Mouse (Mus musculus) midbrain, embryonic 16.5 days (tissue): ENCODE data around the gene Zfp980. TPM values are rescaled to one million over a fixed set of nuclear protein-coding genes. Genes with fewer than 3 reads are reported as not detected.
"Not testable (repeated sequence)": the region's sequence is repeated elsewhere in the genome, so short reads cannot be mapped to it uniquely, and the experiment has no call there.

Experiments used
- ATAC-seq: fragments of 200-750 bp; cut with Nextera tagmentation; 2 replicates; pipeline ENCODE4 v1.8.0; 2017; ENCODE audit warnings: moderate TSS enrichment
- H3K27ac ChIP-seq: fragments of 300-500 bp; sonication (generic); 2 replicates; pipeline ENCODE4 v1.5.1; 2014; ENCODE audit warnings: mild to moderate bottlenecking, low read length, mixed read lengths
- H3K27me3 ChIP-seq: fragments of 300-500 bp; sonication (generic); 2 replicates; pipeline ENCODE4 v1.6.1; 2014; ENCODE audit warnings: low read depth, low read length, mixed read lengths; ENCODE audit not compliant: control insufficient read depth, insufficient read depth
- H3K36me3 ChIP-seq: fragments of 300-500 bp; sonication (generic); 2 replicates; pipeline ENCODE4 v1.6.1; 2014; ENCODE audit warnings: mild to moderate bottlenecking, low read length, moderate library complexity, mixed read lengths; ENCODE audit not compliant: control insufficient read depth, insufficient read depth
- H3K4me1 ChIP-seq: fragments of 300-500 bp; sonication (generic); 2 replicates; pipeline ENCODE4 v1.6.1; 2014; ENCODE audit warnings: mild to moderate bottlenecking, low read length, mixed read lengths; ENCODE audit not compliant: control insufficient read depth, insufficient read depth
- H3K4me2 ChIP-seq: fragments of 300-500 bp; sonication (generic); 2 replicates; pipeline ENCODE4 v1.6.1; 2014; ENCODE audit warnings: mild to moderate bottlenecking, low read length, mixed read lengths
- H3K4me3 ChIP-seq: fragments of 300-500 bp; sonication (generic); 2 replicates; pipeline ENCODE4 v1.5.1; 2014; ENCODE audit warnings: low read depth, mild to moderate bottlenecking, low read length, moderate library complexity, mixed read lengths
- H3K9ac ChIP-seq: fragments of 300-500 bp; sonication (generic); 2 replicates; pipeline ENCODE4 v1.6.1; 2014; ENCODE audit warnings: low read depth, low read length, mixed read lengths
- H3K9me3 ChIP-seq: fragments of 300-500 bp; sonication (generic); replicated peaks from 2 replicates; pipeline ENCODE4 v1.6.1; 2014; ENCODE audit warnings: mild to moderate bottlenecking, low read length, mixed read lengths; ENCODE audit not compliant: control insufficient read depth, poor library complexity, severe bottlenecking
- WGBS: fragments of 180-500 bp; shearing (Covaris S2); extraction: QIAGEN DNeasy Blood & Tissue Kit; methylation state at CpG from one replicate; pipeline ENCODE4 v1.1.7; 2014; 5-methylcytosine and 5-hydroxymethylcytosine counted together
- polyA plus RNA-seq: library from polyadenylated mRNA; unstranded; fragments of >200 nt; fragmentation: Nextera tagmentation; extraction: Ambion mirVana; gene quantifications from 2 replicates; pipeline ENCODE4 v1.2.1, GENCODE M21; 2015

The Zfp980 gene
- polyA plus RNA-seq = not detected in 2 replicates

GRCm38 (mm10) chr4:145670385-145670784, at the start of gene Zfp980:
Gene Zfp980 (plus strand): TSS chr4:145670685.
- H3K27ac ChIP-seq, H3K4me1 ChIP-seq, H3K27me3 ChIP-seq, H3K9me3 ChIP-seq, H3K9ac ChIP-seq, H3K4me3 ChIP-seq, ATAC-seq, H3K4me2 ChIP-seq, H3K36me3 ChIP-seq: not testable (repeated sequence)
- WGBS = 74% methylated on average over 3 of the region's 3 CpGs

- WGBS = 28% methylated on average over 81 of the region's 83 CpGs
- not testable (repeated sequence) for H3K4me2 ChIP-seq, H3K27me3 ChIP-seq, ATAC-seq, H3K9ac ChIP-seq, H3K4me3 ChIP-seq, H3K36me3 ChIP-seq, H3K27ac ChIP-seq, H3K9me3 ChIP-seq, H3K4me1 ChIP-seq
Measured at GRCm38 (mm10) chr4:145640416-145641185, 29.9 kb upstream of the Zfp980 start.

GRCm38 (mm10) chr4:145674286-145674780, 3.8 kb downstream of the Zfp980 start:
- H3K4me2 ChIP-seq, H3K9me3 ChIP-seq, H3K27ac ChIP-seq, ATAC-seq, H3K4me3 ChIP-seq, H3K4me1 ChIP-seq, H3K36me3 ChIP-seq, H3K9ac ChIP-seq, H3K27me3 ChIP-seq: not testable (repeated sequence)
- WGBS = 72% methylated on average over 2 of the region's 2 CpGs

GRCm38 (mm10) chr4:145680217-145680616, 9.7 kb downstream of the Zfp980 start:
- not testable (repeated sequence) for H3K4me1 ChIP-seq, H3K4me2 ChIP-seq, H3K36me3 ChIP-seq, ATAC-seq, H3K27ac ChIP-seq, H3K4me3 ChIP-seq, H3K9ac ChIP-seq, H3K27me3 ChIP-seq
- H3K9me3 ChIP-seq = peaks cover 15% of the 10 kb centered on the region
- WGBS = 81% methylated on average over 3 of the region's 3 CpGs

- WGBS = 44% methylated on average over 1 of the region's 1 CpGs
- H3K4me1 ChIP-seq, H3K27me3 ChIP-seq, H3K36me3 ChIP-seq, H3K27ac ChIP-seq, H3K4me3 ChIP-seq, H3K9ac ChIP-seq, H3K4me2 ChIP-seq, ATAC-seq: not testable (repeated sequence)
- H3K9me3 ChIP-seq = peaks cover 15% of the 10 kb centered on the region
Measured at GRCm38 (mm10) chr4:145680672-145681387, 10.3 kb downstream of the Zfp980 start.

GRCm38 (mm10) chr4:145682021-145682420, 11.5 kb downstream of the Zfp980 start:
- H3K27ac ChIP-seq, H3K4me3 ChIP-seq, H3K36me3 ChIP-seq, ATAC-seq, H3K4me2 ChIP-seq, H3K4me1 ChIP-seq, H3K27me3 ChIP-seq, H3K9ac ChIP-seq: not testable (repeated sequence)
- 81% methylated on average over 9 of the region's 11 CpGs for WGBS
- H3K9me3 ChIP-seq = peaks cover 21% of the 10 kb centered on the region

GRCm38 (mm10) chr4:145683024-145683766, 12.7 kb downstream of the Zfp980 start:
- H3K4me1 ChIP-seq, H3K27me3 ChIP-seq, H3K27ac ChIP-seq, H3K36me3 ChIP-seq, ATAC-seq, H3K4me2 ChIP-seq, H3K4me3 ChIP-seq, H3K9ac ChIP-seq: not testable (repeated sequence)
- peaks cover 23% of the 10 kb centered on the region for H3K9me3 ChIP-seq
- 81% methylated on average over 3 of the region's 3 CpGs for WGBS

GRCm38 (mm10) chr4:145686061-145686460, 15.6 kb downstream of the Zfp980 start:
- WGBS = 42% methylated on average over 1 of the region's 2 CpGs
- H3K4me3 ChIP-seq, H3K9ac ChIP-seq, H3K36me3 ChIP-seq, H3K4me2 ChIP-seq, H3K27ac ChIP-seq, ATAC-seq, H3K27me3 ChIP-seq, H3K4me1 ChIP-seq: not testable (repeated sequence)
- H3K9me3 ChIP-seq = peaks cover 17% of the 10 kb centered on the region
